Mouse (Mus musculus) erythroblast, embryonic 14.5 days (primary cell): Measurements from ENCODE around the gene Sp110.
"Not testable (repeated sequence)": the region's sequence is repeated elsewhere in the genome, so short reads cannot be mapped to it uniquely, and the experiment has no call there.

Experiments
- GATA1 ChIP-seq: IDR thresholded peaks from 2 replicates; pipeline ENCODE4 v1.6.1; 2012; ENCODE audit warnings: low read length, inconsistent platforms, mixed read lengths
- TAL1 ChIP-seq: IDR thresholded peaks from 3 replicates; pipeline ENCODE4 v1.6.1; 2012; ENCODE audit warnings: low read length, inconsistent platforms, mixed read lengths

GRCm38 (mm10) chr1:85636936-85637335 is 38.3 kb upstream of the Sp110 start:
- TF ChIP-seq GATA1, TAL1: not testable (repeated sequence)
